Mouse (Mus musculus) heart, adult 2 months (tissue): ENCODE measurements at regions not wholly inside any gene's neighbourhood (a gene's known extent, or its start where the extent isn't known, plus 50 kb on each side); places are given as distances from the start of the nearest gene placed in this dataset.

Source experiments
- CTCF ChIP-seq: fragments of 200-600 bp; IDR thresholded peaks from 2 replicates; pipeline ENCODE4 v1.8.1; 2022; ENCODE audit warnings: antibody characterized with exemption, mild to moderate bottlenecking, moderate library complexity
- EP300 ChIP-seq: fragments of 200-500 bp; IDR thresholded peaks from 2 replicates; pipeline ENCODE4 v1.6.1; 2011; ENCODE audit warnings: low read depth, low read length, control low read depth; ENCODE audit not compliant: insufficient read depth
- POLR2A ChIP-seq: fragments of 200-500 bp; IDR thresholded peaks from 2 replicates; pipeline ENCODE4 v1.6.1; 2011; ENCODE audit warnings: mild to moderate bottlenecking, low read depth, low read length, control low read depth; ENCODE audit not compliant: insufficient read depth

DNA sequence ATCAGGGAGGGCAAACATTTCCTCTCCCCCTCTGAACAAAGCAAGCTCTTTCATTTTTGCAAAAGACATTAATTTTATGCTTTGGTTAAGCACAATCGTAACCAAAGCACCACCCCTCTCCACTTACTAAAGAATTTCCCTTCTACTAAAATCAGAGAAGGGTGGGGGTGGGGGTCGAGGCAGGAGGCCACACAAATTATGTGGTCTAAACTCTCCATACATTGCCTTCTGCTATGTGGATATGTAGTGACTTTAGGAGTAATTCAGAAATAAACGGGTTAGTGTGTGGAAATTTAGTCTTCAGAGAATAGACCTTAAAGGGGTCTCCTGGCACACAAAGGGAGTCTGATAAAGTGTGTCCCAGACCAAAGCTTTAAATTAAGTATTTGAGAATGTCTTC is 204.1 kb upstream of the Sfrp2 start:
- TF ChIP-seq CTCF (no peak), POLR2A (no peak), EP300 (no peak)
